Mouse (Mus musculus) limb, embryonic 11.5 days (tissue): ENCODE data around the gene Trpm3. TPM values are rescaled to one million over a fixed set of nuclear protein-coding genes. Genes with fewer than 3 reads are reported as not detected.

Experiments used
- ATAC-seq: fragments of 200-750 bp; cut with Nextera tagmentation; 2 replicates; pipeline ENCODE4 v1.8.0; 2017; ENCODE audit warnings: low read depth; ENCODE audit not compliant: insufficient number of reproducible peaks, low FRiP score, low TSS enrichment
- DNase-seq: peaks from one replicate; pipeline ENCODE4 v3.0.0-alpha.2; 2015; ENCODE audit warnings: low spot score
- H3K27ac ChIP-seq: fragments of 300-500 bp; sonication (generic); replicated peaks from 2 replicates; pipeline ENCODE4 v1.5.1; 2014; ENCODE audit warnings: low read depth, mild to moderate bottlenecking, low read length
- H3K27me3 ChIP-seq: fragments of 300-500 bp; sonication (generic); 2 replicates; pipeline ENCODE4 v1.6.1; 2014; ENCODE audit warnings: mild to moderate bottlenecking, low read length, mixed read lengths; ENCODE audit not compliant: control insufficient read depth, insufficient read depth
- H3K36me3 ChIP-seq: fragments of 300-500 bp; sonication (generic); 2 replicates; pipeline ENCODE4 v1.6.1; 2014; ENCODE audit warnings: mild to moderate bottlenecking, low read length, moderate library complexity, mixed read lengths; ENCODE audit not compliant: control insufficient read depth, insufficient read depth
- H3K4me1 ChIP-seq: fragments of 300-500 bp; sonication (generic); 2 replicates; pipeline ENCODE4 v1.6.1; 2014; ENCODE audit warnings: low read length, mixed read lengths; ENCODE audit not compliant: control insufficient read depth, insufficient read depth
- H3K4me2 ChIP-seq: fragments of 300-500 bp; sonication (generic); 2 replicates; pipeline ENCODE4 v1.6.1; 2014; ENCODE audit warnings: low read depth, mild to moderate bottlenecking, moderate library complexity; ENCODE audit not compliant: severe bottlenecking
- H3K4me3 ChIP-seq: fragments of 300-500 bp; sonication (generic); 2 replicates; pipeline ENCODE4 v1.5.1; 2014; ENCODE audit warnings: low read depth, low read length
- H3K9ac ChIP-seq: fragments of 300-500 bp; sonication (generic); 2 replicates; pipeline ENCODE4 v1.6.1; 2014; ENCODE audit warnings: mild to moderate bottlenecking, low read length
- H3K9me3 ChIP-seq: fragments of 300-500 bp; sonication (generic); 2 replicates; pipeline ENCODE4 v1.6.1; 2016; ENCODE audit warnings: low read length; ENCODE audit not compliant: control insufficient read depth
- WGBS: fragments of 180-500 bp; shearing (Covaris S2); extraction: QIAGEN DNeasy Blood & Tissue Kit; methylation state at CpG from one replicate; pipeline ENCODE4 v1.1.7; 2014; 5-methylcytosine and 5-hydroxymethylcytosine counted together
- polyA plus RNA-seq: library from polyadenylated mRNA; unstranded; fragments of >200 nt; fragmentation: Nextera tagmentation; extraction: Ambion mirVana; gene quantifications from 2 replicates; pipeline ENCODE4 v1.2.1, GENCODE M21; 2014

Trpm3 gene
- polyA plus RNA-seq, 1 experiment from 2014 or later: 1.7 TPM

DNA sequence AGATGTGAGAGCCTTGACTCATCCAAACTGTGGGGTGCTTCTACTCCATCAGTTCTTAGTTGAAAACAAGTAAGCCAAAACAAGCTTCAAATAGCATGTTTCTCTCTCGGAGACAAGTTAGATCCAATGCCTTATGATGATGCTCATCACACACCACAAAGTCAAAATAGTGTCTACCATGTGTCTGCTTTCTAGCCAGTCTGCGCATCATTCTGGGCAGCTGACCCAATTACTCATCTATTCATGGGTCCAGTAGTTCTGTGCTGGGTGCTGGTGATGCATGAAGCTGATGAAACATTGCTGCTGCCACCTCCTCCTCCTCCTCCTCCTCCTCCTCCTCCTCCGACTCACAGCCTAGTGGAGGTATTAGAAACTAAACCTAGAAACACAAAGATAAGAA, 813.6 kb downstream of the Trpm3 start:
- no peak for DNase-seq
- no peaks in the 10 kb centered on the region for H3K36me3 ChIP-seq
- no peak overlapping the region for H3K4me3 ChIP-seq
- no peaks in the 10 kb centered on the region for H3K27me3 ChIP-seq
- no peaks in the 10 kb centered on the region for H3K9me3 ChIP-seq
- H3K27ac ChIP-seq: no peak overlapping the region
- H3K9ac ChIP-seq: no peak overlapping the region
- no peak overlapping the region for H3K4me2 ChIP-seq
- H3K4me1 ChIP-seq: no peaks in the 10 kb centered on the region
- no peak for ATAC-seq
- WGBS: 71% methylated on average over 3 of the region's 3 CpGs

GRCm38 (mm10) chr19:22953191-22953590, 814.3 kb downstream of the Trpm3 start:
- ATAC-seq (no peak), DNase-seq (no peak)
- Histone ChIP-seq H3K9me3 (no peaks in the 10 kb centered on the region), H3K9ac (no peak overlapping the region), H3K27ac (no peak overlapping the region), H3K36me3 (no peaks in the 10 kb centered on the region), H3K4me1 (no peaks in the 10 kb centered on the region), H3K27me3 (no peaks in the 10 kb centered on the region), H3K4me3 (no peak overlapping the region), H3K4me2 (no peak overlapping the region)
- 76% methylated on average over 4 of the region's 4 CpGs for WGBS

DNA sequence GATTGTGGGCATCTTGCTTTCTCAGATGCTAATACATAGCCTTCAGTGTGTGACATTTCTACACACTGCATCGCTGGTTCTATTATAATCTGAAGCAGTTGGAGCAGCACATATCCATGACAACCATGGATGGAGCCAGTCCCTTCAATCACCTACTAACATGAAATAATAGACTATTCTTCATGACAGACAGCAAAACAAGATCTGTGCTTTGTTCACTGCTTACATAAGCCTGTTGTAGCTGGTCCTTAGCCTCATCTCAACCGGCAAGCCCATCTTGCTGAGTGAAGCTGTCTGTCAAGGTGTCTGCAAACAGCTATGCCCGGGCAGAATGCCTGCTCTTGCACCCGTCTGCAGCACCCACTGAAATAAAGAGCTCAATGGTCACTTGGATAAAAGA, 819.6 kb downstream of the Trpm3 start:
- no peak overlapping the region for H3K4me2 ChIP-seq
- H3K4me3 ChIP-seq: no peak overlapping the region
- H3K4me1 ChIP-seq: no peaks in the 10 kb centered on the region
- ATAC-seq: no peak
- 86% methylated on average over 4 of the region's 4 CpGs for WGBS
- H3K9ac ChIP-seq: no peak overlapping the region
- DNase-seq: no peak
- no peak overlapping the region for H3K27ac ChIP-seq
- no peaks in the 10 kb centered on the region for H3K27me3 ChIP-seq
- no peaks in the 10 kb centered on the region for H3K9me3 ChIP-seq
- no peaks in the 10 kb centered on the region for H3K36me3 ChIP-seq

- Histone ChIP-seq H3K36me3 (no peaks in the 10 kb centered on the region), H3K27me3 (no peaks in the 10 kb centered on the region), H3K4me1 (no peaks in the 10 kb centered on the region), H3K27ac (no peak overlapping the region), H3K4me3 (no peak overlapping the region), H3K9me3 (no peaks in the 10 kb centered on the region), H3K4me2 (no peak overlapping the region), H3K9ac (no peak overlapping the region)
- no peak for DNase-seq
- ATAC-seq: no peak
- WGBS: 79% methylated on average over 14 of the region's 14 CpGs
These were observed 821.8 kb downstream of the Trpm3 start for GRCm38 (mm10) chr19:22960450-22961265.

DNA sequence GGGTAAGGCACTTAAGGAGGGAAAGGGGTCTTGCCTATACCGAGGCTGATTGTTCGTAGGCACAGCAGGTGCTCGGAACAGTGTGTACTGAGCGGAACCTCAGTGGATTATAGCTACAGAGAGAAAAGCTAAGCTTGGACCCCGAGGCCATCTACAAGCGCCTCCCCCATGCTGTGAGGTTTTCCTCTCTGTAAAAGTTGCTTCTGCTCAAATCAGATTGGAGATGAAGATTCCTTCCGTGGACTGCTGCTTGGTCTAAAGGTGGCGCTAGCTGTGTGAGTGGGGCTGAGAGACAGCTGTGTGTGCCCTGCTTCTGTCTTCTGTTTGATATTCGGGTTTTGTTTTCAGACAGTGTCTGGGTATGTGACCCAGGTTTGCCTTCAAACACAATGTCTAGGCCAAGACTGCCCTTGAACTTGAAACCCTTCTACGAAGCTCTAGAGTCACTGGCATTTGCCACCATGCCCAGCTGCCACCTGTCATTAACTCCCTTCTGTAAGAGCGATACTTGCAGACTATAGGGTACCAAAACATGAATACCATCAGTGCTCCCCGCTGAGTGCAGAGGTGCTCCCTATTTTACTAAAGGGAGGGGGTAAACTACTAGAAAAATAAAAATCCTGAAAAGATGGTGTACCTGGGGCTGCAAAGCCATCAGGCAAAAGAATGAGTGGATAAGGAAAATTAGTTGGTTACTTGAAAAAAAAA, 823.3 kb downstream of the Trpm3 start:
- 64% methylated on average over 12 of the region's 12 CpGs for WGBS
- no peak overlapping the region for H3K4me2 ChIP-seq
- H3K9ac ChIP-seq: no peak overlapping the region
- H3K36me3 ChIP-seq: no peaks in the 10 kb centered on the region
- H3K27ac ChIP-seq: no peak overlapping the region
- no peaks in the 10 kb centered on the region for H3K4me1 ChIP-seq
- H3K4me3 ChIP-seq: no peak overlapping the region
- no peak for DNase-seq
- no peaks in the 10 kb centered on the region for H3K27me3 ChIP-seq
- no peaks in the 10 kb centered on the region for H3K9me3 ChIP-seq
- no peak for ATAC-seq

DNA sequence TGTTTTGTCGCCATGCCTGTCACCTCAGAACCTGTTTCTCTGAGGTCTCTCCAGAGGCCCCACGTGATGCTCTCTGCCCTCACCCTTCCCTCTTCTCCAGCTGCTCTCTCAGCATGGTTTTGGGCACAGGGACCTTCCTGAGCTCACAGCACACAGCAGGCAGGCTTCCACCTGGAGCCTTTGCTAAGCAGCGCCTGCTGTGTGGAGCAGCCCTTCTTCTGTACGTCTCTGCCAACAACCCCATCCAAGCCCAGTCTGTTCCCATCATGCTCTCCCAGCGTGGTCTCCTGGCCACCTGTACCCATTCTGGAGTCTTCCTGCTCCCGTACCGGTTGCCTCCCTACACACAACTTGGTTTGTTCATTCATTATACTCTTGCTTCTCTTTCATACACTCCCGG, 823.9 kb downstream of the Trpm3 start:
- ATAC-seq: no peak
- no peak for DNase-seq

DNA sequence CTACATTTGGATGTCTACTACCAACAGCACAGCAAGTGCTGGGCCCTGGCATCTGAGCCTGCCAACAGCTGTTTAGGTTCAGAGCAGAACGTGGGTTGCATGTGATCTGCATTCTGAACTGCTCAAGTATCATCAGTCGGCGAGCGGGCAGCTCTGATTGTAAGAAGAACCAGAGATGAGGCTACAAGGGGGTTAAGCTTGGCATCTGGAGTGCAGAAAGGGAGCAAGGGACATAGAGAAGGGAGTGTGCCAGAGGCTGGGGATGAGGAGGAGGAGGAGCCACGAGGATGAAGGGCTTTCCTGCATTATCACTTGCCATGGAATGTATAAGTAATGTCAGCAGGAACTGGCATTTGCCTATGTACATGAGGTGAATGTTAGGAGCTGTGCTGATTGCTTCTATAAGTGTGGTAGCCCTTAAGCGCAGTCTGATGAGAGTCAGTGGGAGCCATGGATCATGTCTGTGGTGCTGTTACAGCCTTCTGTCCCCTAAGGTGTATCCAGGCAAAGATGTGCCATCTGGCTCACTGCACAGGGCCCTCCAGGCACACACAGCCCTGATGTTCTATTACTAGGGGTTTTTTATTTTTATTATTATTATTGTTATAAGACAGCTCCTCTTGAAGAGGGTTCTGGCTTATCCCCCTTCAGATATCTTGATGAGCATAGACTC, 825.0 kb downstream of the Trpm3 start:
- no peaks in the 10 kb centered on the region for H3K36me3 ChIP-seq
- H3K4me2 ChIP-seq: no peak overlapping the region
- H3K9ac ChIP-seq: no peak overlapping the region
- H3K27ac ChIP-seq: no peak overlapping the region
- no peak for DNase-seq
- no peaks in the 10 kb centered on the region for H3K27me3 ChIP-seq
- no peak overlapping the region for H3K4me3 ChIP-seq
- ATAC-seq: no peak
- no peaks in the 10 kb centered on the region for H3K9me3 ChIP-seq
- WGBS: 80% methylated on average over 6 of the region's 6 CpGs
- no peaks in the 10 kb centered on the region for H3K4me1 ChIP-seq

More for the DNA sequence above, 823.9 kb downstream of the Trpm3 start:
- Histone ChIP-seq H3K9me3 (no peaks in the 10 kb centered on the region), H3K9ac (no peak overlapping the region), H3K4me1 (no peaks in the 10 kb centered on the region), H3K4me2 (no peak overlapping the region), H3K36me3 (no peaks in the 10 kb centered on the region), H3K27me3 (no peaks in the 10 kb centered on the region), H3K4me3 (no peak overlapping the region), H3K27ac (no peak overlapping the region)
- WGBS: 63% methylated on average over 8 of the region's 8 CpGs

- ATAC-seq (no peak), DNase-seq (no peak)
- no peaks in the 10 kb centered on the region for H3K9me3 ChIP-seq
- H3K36me3 ChIP-seq: no peaks in the 10 kb centered on the region
- no peak overlapping the region for H3K27ac ChIP-seq
- no peak overlapping the region for H3K4me2 ChIP-seq
- no peak overlapping the region for H3K9ac ChIP-seq
- H3K27me3 ChIP-seq: no peaks in the 10 kb centered on the region
- WGBS: 80% methylated on average over 6 of the region's 6 CpGs
- no peaks in the 10 kb centered on the region for H3K4me1 ChIP-seq
- H3K4me3 ChIP-seq: no peak overlapping the region
These were observed 826.6 kb downstream of the Trpm3 start for GRCm38 (mm10) chr19:22965470-22965869.
